Mouse (Mus musculus): ENCODE results near the gene Mblac1. TPM values are rescaled to one million over a fixed set of nuclear protein-coding genes. Genes with fewer than 3 reads are reported as not detected.
"Not testable (repeated sequence)": the region's sequence is repeated elsewhere in the genome, so short reads cannot be mapped to it uniquely, and the experiment has no call there.

The Mblac1 gene
- total RNA-seq, 2 experiments from 2014 or later, result 2.5 TPM; not detected in 1

DNA sequence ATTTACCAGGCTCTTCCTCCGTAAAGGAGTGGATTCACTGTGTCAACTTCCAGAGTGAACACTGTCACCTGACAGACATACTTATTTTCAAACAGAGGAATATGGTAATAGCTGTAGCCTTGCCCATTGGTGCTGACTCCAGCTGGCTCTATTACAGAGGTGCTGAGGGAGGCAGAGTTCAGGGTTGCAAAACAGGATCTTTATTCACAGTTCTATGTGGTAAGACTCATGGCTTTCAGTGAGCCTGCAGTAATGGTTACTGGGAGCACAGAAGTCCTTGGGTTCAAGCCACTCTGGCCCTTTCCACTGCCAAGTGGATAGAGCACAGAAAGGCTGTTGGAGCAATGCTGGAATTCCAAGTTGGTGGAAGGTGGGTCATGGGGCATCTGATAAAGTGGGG is 13.1 kb downstream of the Mblac1 start:
- no peak for ATAC-seq (replicated peaks; ENCODE audit: low FRiP score, poor library complexity, severe bottlenecking)

DNA sequence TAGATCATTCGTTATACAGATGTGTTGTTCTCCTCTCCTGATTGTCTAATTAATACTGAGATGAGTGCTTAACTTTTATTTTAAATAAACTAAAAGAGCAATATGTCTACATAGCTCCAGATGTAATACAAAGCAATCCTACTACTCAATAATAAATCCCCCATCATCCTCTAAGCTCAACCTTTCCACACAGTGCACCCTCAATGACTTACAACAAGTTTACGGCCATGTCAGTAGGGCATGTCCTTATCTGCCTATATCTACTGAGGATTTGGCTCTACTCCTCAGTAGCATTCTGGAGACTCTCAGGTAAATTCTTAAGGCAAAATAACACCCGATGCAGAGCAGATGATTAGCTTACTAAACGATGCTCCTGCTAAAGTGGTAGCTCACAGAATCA is 13.8 kb downstream of the Mblac1 start:
- no peak for ATAC-seq (replicated peaks; ENCODE audit: low FRiP score, poor library complexity, severe bottlenecking)

DNA sequence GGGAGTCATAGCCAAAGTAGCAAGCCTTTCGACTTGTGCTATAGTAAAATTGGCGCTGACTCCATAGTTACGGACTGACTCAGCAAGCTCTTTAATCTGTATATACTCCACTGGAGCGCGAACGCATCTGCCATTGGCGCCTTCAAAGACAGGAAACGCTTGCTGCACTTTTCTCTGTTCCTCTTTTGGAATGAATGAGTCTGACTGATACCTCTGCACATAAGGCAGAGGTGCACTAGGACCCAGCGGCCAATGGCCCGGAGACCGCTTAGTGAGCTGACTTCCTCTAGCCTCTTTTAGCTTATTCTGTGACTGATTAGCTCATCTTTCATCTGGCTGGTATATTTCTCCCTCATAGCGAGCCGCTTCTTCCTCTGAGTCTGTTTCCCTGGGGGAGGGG is 22.5 kb downstream of the Mblac1 start:
- ATAC-seq (replicated peaks; ENCODE audit: low FRiP score, poor library complexity, severe bottlenecking), result not testable (repeated sequence)

DNA sequence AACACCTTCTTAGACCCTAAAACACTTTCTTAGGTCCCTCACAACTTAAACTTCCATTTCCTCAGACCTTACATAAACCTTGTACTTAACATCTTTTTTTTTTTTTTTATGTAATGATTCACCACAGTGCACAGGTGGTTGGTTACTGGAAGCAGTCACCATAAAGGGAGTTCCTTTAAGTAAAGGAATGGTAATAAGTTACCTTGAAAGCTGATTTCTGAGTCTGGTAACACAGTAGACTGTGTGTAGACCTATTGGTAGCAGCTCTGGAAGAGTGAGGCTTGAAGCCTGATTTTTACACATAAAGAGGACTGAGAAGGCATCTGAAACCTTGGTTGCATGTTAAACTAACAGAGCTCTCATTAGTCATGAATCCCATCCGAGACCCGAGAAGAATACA is 25.8 kb downstream of the Mblac1 start:
- no peak for ATAC-seq (replicated peaks; ENCODE audit: low FRiP score, poor library complexity, severe bottlenecking)

DNA sequence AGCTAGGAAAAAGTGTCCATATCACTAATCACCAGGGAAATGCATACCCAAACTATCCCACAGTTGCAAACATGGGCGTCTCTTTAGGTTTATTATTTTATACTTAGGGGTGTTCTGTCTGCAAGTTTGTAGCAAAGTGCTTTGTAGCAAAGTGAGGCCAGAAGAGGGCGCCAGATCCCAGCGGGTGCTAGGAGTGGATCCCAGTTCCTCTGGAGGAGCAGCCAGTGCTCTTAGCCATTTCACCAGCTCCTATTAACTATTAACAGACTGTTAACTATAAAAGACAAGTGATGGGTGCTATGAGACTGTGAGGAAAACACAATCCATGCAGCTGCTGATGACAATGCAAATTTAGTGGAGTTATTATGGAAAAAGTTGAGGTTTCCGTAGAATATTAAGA is 28.0 kb downstream of the Mblac1 start:
- peak; percentile 90 for ATAC-seq (replicated peaks; ENCODE audit: low FRiP score, poor library complexity, severe bottlenecking)

DNA sequence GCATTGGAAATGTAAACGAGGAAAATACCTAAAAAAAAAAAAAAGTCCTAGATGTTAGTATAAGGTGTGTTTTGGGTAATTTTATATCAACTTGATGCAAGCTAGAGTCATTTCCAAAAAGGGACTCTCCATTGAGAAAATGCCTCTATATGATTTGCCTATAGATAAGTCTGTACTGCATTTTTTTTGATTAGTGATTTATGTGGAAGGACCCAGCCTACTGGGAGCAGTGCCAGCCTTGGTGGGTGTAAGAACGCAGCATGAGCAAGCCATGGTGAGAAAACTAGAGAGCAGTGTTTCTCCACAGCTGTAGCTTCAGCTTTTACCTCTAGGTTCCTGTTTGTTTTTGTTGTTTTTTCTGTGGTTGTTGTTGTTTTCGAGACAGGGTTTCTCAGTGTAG is 29.2 kb downstream of the Mblac1 start:
- ATAC-seq (replicated peaks; ENCODE audit: low FRiP score, poor library complexity, severe bottlenecking), result no peak

DNA sequence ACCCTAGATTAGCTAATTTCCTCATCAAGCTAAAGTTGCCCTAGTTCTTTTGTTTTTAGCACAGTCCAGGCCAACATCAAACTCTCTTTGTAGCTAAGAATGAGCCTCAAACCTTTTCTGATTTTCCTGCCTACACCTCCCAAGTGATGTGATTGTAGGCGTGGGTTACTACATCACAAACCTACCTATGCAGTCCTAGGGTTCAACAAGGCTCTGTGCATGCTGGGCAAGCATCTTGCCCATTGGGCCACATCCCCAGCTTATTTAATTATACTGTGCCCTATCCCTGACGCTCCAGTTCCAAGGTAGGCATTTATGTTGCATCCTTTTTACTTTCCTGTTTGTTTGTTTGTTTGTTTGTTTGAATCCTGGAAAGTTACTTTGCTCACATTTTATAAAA is 31.6 kb downstream of the Mblac1 start, which contains the start of gene Nxpe5:
Gene Nxpe5, plus strand, starts transcription at position 199 of the 400 bp plus-strand sequence.
- ATAC-seq (replicated peaks; ENCODE audit: low FRiP score, poor library complexity, severe bottlenecking), result no peak

DNA sequence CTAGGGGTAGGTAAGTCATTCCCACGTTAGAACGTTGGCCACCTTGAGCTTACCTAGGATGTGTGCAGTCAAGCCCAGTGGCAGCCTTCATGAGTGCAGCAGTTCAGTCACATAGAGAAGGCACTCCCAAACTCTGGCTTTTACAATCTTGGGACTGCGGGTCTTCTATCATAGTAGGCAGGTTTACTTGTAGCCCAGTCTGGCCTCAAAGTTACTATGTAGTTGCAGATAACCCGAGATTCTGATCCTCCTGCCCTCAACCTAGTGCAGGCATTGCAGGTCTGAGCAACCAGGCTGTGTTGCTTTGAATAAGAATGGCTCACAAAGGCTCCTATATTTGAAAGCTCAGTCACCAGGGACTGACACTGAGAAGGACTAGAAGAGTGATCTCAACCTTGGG is 32.4 kb downstream of the Mblac1 start:
- ATAC-seq (replicated peaks; ENCODE audit: low FRiP score, poor library complexity, severe bottlenecking), result no peak

DNA sequence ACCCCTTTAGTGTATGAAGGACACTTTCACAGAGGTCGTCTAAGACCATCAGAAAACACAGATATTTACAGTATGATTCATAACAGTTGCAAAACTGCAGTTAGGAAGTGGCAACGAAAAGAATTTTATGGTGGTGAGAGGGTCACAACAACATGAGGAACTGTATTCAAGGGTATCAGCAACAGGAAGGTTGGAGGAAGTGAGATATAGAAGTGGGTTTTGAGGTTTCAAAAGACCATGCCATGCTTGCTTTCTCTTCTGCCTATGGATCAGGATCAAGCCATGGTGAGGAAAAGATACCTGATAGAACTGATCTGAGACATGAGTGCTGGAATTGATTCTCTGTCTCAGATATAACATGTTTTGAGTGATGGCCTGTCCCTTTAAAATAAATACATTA is 33.3 kb downstream of the Mblac1 start:
- ATAC-seq (replicated peaks; ENCODE audit: low FRiP score, poor library complexity, severe bottlenecking), result no peak

DNA sequence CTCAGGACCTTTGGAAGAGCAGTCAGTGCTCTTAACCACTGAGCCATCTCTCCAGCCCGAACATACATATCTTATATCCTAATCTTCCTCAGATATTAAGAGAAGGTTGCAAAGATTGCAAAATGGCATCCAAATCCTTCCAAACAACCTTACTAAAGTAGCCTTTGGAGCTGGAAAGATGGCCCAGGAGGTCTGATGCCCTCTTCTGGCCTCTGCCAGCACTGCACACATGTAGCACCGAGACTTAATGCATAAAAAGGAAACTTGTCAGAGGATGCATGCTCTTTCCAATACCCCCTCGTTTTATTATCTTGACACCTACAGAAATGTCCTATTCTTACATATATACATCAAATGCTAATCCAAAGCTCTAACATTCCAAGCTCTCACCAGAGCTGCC is 33.9 kb downstream of the Mblac1 start:
- ATAC-seq (replicated peaks; ENCODE audit: low FRiP score, poor library complexity, severe bottlenecking), result peak; percentile 65; the same call in 1 of the 2 replicates

DNA sequence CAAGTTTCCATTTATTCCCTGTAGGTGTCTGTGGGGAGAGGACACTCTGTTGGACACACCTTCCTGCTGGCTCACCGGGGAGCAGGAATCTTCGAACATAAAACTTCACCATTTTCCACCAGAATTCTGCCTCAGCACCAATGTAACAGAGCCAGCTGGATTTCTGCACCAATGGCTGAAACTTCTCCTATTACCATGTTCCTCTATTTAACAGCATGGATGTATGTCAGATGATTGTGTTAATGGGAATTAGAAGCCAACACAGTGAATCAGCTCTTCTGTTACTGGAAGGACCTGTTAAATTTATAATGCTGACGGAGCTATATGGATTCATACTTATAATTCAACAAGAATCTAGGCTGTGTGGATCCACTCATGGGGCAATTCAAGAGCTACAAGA is 35.4 kb downstream of the Mblac1 start:
- ATAC-seq (replicated peaks; ENCODE audit: low FRiP score, poor library complexity, severe bottlenecking), result no peak

- ATAC-seq (replicated peaks; ENCODE audit: low FRiP score, poor library complexity, severe bottlenecking), result no peak
These were observed 39.7 kb downstream of the Mblac1 start for GRCm38 (mm10) chr5:138233778-138234177.

GRCm38 (mm10) chr5:138234224-138234623 is 40.1 kb downstream of the Mblac1 start:
- ATAC-seq (replicated peaks; ENCODE audit: low FRiP score, poor library complexity, severe bottlenecking), result no peak

DNA sequence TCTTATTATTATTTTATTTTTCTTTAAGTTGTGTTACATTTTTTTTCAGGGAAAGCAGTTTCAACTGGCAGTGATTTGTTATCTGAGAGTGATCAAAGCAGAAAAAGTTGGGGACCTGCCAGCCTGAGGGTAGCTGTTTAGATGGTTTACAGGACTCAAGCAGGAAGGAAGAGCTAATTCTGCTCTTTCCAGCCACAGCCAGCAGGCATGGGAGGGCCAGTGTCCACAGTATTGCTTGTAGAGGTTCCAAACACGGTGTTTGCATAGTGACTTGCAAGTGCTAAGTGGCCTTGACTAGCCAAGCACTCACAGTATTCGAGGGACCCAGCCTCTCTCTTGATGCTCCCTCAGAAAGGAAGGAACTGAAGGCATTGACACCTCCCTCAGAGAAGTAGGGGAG is 47.4 kb downstream of the Mblac1 start:
- ATAC-seq (replicated peaks; ENCODE audit: low FRiP score, poor library complexity, severe bottlenecking), result no peak

Other genes with a start within 250 kb of the Mblac1 start
- gene Gjc3, start 231.2 kb upstream of the Mblac1 start, total RNA-seq (2015; ENCODE audit: low replicate concordance), result not detected in 2 replicates
- not detected in 2 replicates for gene Gjc3, start 231.2 kb upstream of the Mblac1 start, total RNA-seq (2017; ENCODE audit: low replicate concordance)
- gene Azgp1, start 212.8 kb upstream of the Mblac1 start, total RNA-seq (2015; ENCODE audit: low replicate concordance), result not detected in 2 replicates
- gene Azgp1, start 212.8 kb upstream of the Mblac1 start, total RNA-seq (2017; ENCODE audit: low replicate concordance), result not detected in 2 replicates
- not detected in 2 replicates for gene Smok3a, start 173.1 kb upstream of the Mblac1 start, total RNA-seq (2015; ENCODE audit: low replicate concordance)
- 0.09 TPM in 1 of 2 replicates, not detected in the other for gene Smok3a, start 173.1 kb upstream of the Mblac1 start, total RNA-seq (2017; ENCODE audit: low replicate concordance)
- not detected in 2 replicates for gene Smok3b, start 172.9 kb upstream of the Mblac1 start, total RNA-seq (2015; ENCODE audit: low replicate concordance)
- not detected in 2 replicates for gene Smok3b, start 172.9 kb upstream of the Mblac1 start, total RNA-seq (2017; ENCODE audit: low replicate concordance)
- not detected in 2 replicates for gene Smok3c, start 141.1 kb upstream of the Mblac1 start, total RNA-seq (2015; ENCODE audit: low replicate concordance)
- gene Smok3c, start 141.1 kb upstream of the Mblac1 start, total RNA-seq (2017; ENCODE audit: low replicate concordance), result not detected in 2 replicates
- gene Zkscan1, start 109.2 kb upstream of the Mblac1 start, total RNA-seq (2015; ENCODE audit: low replicate concordance), result 10.0 and 15.7 TPM in 2 replicates
- 11.1 and 16.9 TPM in 2 replicates for gene Zkscan1, start 109.2 kb upstream of the Mblac1 start, total RNA-seq (2017; ENCODE audit: low replicate concordance)
- 3.8 and 9.2 TPM in 2 replicates for gene Zscan21, start 77.4 kb upstream of the Mblac1 start, total RNA-seq (2015; ENCODE audit: low replicate concordance)
- 6.8 and 13.2 TPM in 2 replicates for gene Zscan21, start 77.4 kb upstream of the Mblac1 start, total RNA-seq (2017; ENCODE audit: low replicate concordance)
- gene Zfp113, start 38.6 kb upstream of the Mblac1 start, total RNA-seq (2015; ENCODE audit: low replicate concordance), result 0.77 TPM in 1 of 2 replicates, not detected in the other
- 2.6 and 5.4 TPM in 2 replicates for gene Zfp113, start 38.6 kb upstream of the Mblac1 start, total RNA-seq (2017; ENCODE audit: low replicate concordance)
- gene Cops6, start 33.2 kb upstream of the Mblac1 start, total RNA-seq (2015; ENCODE audit: low replicate concordance), result 23.0 and 62.8 TPM in 2 replicates
- 17.0 and 19.7 TPM in 2 replicates for gene Cops6, start 33.2 kb upstream of the Mblac1 start, total RNA-seq (2017; ENCODE audit: low replicate concordance)
- 4.8 and 5.6 TPM in 2 replicates for gene Ap4m1, start 22.3 kb upstream of the Mblac1 start, total RNA-seq (2015; ENCODE audit: low replicate concordance)
- gene Ap4m1, start 22.3 kb upstream of the Mblac1 start, total RNA-seq (2017; ENCODE audit: low replicate concordance), result 7.9 and 12.5 TPM in 2 replicates
- 78.0 and 100 TPM in 2 replicates for gene Mcm7, start 21.9 kb upstream of the Mblac1 start, total RNA-seq (2015; ENCODE audit: low replicate concordance)
- 155 and 180 TPM in 2 replicates for gene Mcm7, start 21.9 kb upstream of the Mblac1 start, total RNA-seq (2017; ENCODE audit: low replicate concordance)
- gene Taf6, start 6.9 kb upstream of the Mblac1 start, total RNA-seq (2015; ENCODE audit: low replicate concordance), result 10.6 and 16.9 TPM in 2 replicates
- gene Taf6, start 6.9 kb upstream of the Mblac1 start, total RNA-seq (2017; ENCODE audit: low replicate concordance), result 10.9 and 11.5 TPM in 2 replicates
- gene Cnpy4, start 6.8 kb upstream of the Mblac1 start, total RNA-seq (2015; ENCODE audit: low replicate concordance), result 7.3 and 12.1 TPM in 2 replicates
- 6.3 and 13.1 TPM in 2 replicates for gene Cnpy4, start 6.8 kb upstream of the Mblac1 start, total RNA-seq (2017; ENCODE audit: low replicate concordance)
- gene Nxpe5, start 31.6 kb downstream of the Mblac1 start, total RNA-seq (2015; ENCODE audit: low replicate concordance), result not detected in 2 replicates
- not detected in 2 replicates for gene Nxpe5, start 31.6 kb downstream of the Mblac1 start, total RNA-seq (2017; ENCODE audit: low replicate concordance)
- gene Lamtor4, start 61.2 kb downstream of the Mblac1 start, total RNA-seq (2015; ENCODE audit: low replicate concordance), result 34.5 and 63.6 TPM in 2 replicates
- gene Lamtor4, start 61.2 kb downstream of the Mblac1 start, total RNA-seq (2017; ENCODE audit: low replicate concordance), result 11.3 and 13.1 TPM in 2 replicates
- 9.0 and 16.9 TPM in 2 replicates for gene BC037034, start 69.7 kb downstream of the Mblac1 start, total RNA-seq (2015; ENCODE audit: low replicate concordance)
- 10.5 and 20.8 TPM in 2 replicates for gene BC037034, start 69.7 kb downstream of the Mblac1 start, total RNA-seq (2017; ENCODE audit: low replicate concordance)
- not detected in 2 replicates for gene Gal3st4, start 78.5 kb downstream of the Mblac1 start, total RNA-seq (2015; ENCODE audit: low replicate concordance)
- not detected in 2 replicates for gene Gal3st4, start 78.5 kb downstream of the Mblac1 start, total RNA-seq (2017; ENCODE audit: low replicate concordance)
- gene Gm43720, start 85.6 kb downstream of the Mblac1 start, total RNA-seq (2015; ENCODE audit: low replicate concordance), result 0.21 TPM in 1 of 2 replicates, not detected in the other
- not detected in 2 replicates for gene Gm43720, start 85.6 kb downstream of the Mblac1 start, total RNA-seq (2017; ENCODE audit: low replicate concordance)
- 2.9 TPM in 1 of 2 replicates, not detected in the other for gene Gpc2, start 85.7 kb downstream of the Mblac1 start, total RNA-seq (2015; ENCODE audit: low replicate concordance)
- 1.7 TPM in 1 of 2 replicates, not detected in the other for gene Gpc2, start 85.7 kb downstream of the Mblac1 start, total RNA-seq (2017; ENCODE audit: low replicate concordance)
- gene Stag3, start 85.9 kb downstream of the Mblac1 start, total RNA-seq (2015; ENCODE audit: low replicate concordance), result 9.0 and 25.7 TPM in 2 replicates
- gene Stag3, start 85.9 kb downstream of the Mblac1 start, total RNA-seq (2017; ENCODE audit: low replicate concordance), result 5.6 and 10.9 TPM in 2 replicates
- not detected in 2 replicates for gene Pvrig, start 147.6 kb downstream of the Mblac1 start, total RNA-seq (2015; ENCODE audit: low replicate concordance)
- gene Pvrig, start 147.6 kb downstream of the Mblac1 start, total RNA-seq (2017; ENCODE audit: low replicate concordance), result 0.17 TPM in 1 of 2 replicates, not detected in the other
- 3.6 and 6.0 TPM in 2 replicates for gene Zfp157, start 247.2 kb downstream of the Mblac1 start, total RNA-seq (2015; ENCODE audit: low replicate concordance)
- 0.98 and 2.7 TPM in 2 replicates for gene Zfp157, start 247.2 kb downstream of the Mblac1 start, total RNA-seq (2017; ENCODE audit: low replicate concordance)